Mouse (Mus musculus) kidney, adult 11 months (tissue): ENCODE measurements around the gene Tbc1d10a.

Source experiments
- DNase-seq: peaks from one replicate; pipeline ENCODE4 v3.0.0; 2022

The Tbc1d10a gene

GRCm38 (mm10) chr11:4217914-4218629 lies 31.5 kb downstream of the Tbc1d10a start, which contains the start of gene Castor1:
Gene Castor1, plus strand, starts transcription at chr11:4218225.
- peak; percentile 98 for DNase-seq

DNA sequence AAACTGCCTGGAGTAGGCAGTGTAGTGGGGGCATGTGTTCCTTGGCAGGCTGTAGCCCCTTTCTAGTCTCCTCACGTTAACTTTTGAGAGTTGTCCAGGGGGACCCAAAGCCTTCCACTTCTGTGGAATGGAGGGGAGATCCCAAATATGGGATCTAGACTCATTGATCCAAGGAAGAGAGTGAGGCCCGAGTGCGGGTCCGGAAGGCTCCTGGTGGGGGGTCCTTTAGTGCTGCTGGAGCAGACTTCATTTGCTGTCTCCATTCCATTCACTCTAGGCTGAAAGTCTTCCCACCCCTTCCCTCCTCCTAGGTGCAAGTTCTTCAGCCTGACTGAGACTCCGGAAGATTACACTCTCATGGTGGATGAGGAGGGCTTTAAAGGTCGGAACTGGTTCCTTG lies 32.0 kb downstream of the Tbc1d10a start:
- DNase-seq = no peak

DNA sequence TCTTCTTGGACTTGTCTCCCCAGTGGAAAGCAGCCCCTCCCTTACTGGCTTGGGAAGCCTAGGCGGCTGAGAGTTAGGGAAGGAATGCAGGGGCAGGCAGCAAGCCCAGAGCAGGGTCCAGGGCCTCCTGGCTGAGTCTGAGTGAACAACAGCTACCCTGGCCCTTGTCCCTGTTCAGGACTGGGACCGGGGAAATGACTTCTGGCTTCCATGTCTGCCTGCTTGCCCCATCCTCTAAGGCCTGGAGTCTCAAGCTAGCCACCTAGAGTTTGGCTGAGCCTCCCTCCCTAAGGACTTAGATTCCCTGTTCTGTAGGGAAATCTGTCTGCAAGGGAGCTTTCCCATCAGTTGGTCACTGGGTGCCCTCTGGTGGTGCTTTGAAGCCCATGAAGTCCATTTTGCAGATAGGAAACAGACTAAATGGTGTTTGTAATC lies 32.7 kb downstream of the Tbc1d10a start:
- peak; percentile 86 for DNase-seq

DNA sequence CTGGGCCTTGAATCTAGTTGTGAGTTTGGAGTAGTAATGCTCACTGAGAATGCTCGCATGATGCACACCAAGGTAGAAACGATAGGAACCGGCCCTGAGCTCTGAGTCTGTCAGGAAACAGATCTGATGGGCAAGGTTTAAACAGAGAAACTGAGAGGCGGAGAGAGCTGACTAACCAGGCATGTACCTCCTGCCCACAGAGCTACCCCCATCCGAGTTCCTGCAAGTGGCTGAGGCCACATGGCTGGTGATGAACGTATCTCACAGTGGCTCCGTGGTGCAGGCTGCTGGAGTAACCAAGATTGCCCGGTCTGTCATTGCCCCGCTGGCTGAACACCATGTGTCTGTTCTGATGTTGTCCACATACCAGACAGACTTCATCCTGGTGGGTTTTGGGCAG lies 33.3 kb downstream of the Tbc1d10a start:
- DNase-seq = no peak

- DNase-seq = peak; percentile 68
Measured at GRCm38 (mm10) chr11:4220443-4221400, 34.1 kb downstream of the Tbc1d10a start.

- DNase-seq = no peak
Measured at GRCm38 (mm10) chr11:4222046-4222950, 35.7 kb downstream of the Tbc1d10a start.

GRCm38 (mm10) chr11:4223393-4224188 lies 37.0 kb downstream of the Tbc1d10a start:
- DNase-seq = no peak

DNA sequence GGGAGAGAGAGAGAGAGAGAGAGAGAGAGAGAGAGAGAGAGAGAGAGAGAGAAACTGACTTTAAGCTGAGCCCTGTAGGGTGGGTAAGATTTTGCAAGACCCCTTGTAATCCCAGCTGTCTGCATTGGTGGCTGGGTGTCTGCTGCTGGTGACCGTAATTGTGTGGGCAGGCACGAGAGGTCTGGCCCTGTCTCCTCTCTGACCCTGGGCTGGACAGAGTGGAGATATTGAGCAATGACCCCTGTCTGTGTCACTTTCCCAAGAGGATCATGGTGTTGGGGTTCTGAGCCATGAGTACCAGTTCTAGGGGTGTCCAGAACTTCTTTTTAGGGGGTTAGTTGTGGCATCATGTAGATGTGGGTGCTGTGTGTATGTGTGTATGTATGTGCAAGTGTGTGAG lies 37.6 kb downstream of the Tbc1d10a start:
- DNase-seq = no peak

GRCm38 (mm10) chr11:4226569-4227325 lies 40.2 kb downstream of the Tbc1d10a start:
- no peak for DNase-seq

DNA sequence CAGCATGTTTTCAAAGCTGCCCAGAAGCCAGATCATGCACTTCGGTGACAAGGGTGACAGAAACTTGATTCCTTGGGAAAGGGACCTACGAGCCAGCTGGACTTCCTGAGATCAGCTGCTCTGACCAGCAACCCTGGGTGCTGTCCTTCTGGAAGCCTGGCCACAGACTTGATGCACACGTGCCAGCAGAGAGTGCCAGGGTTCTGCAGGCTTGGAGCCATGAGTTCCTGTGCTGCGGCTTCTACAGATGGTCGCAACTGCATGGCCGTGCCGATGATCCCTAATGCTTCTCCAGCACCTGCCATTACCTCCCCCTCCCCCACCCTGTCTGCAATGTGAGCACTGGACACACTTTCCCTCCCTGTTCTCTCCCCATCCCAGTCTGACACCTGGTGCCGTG lies 41.9 kb downstream of the Tbc1d10a start:
- DNase-seq = no peak

DNA sequence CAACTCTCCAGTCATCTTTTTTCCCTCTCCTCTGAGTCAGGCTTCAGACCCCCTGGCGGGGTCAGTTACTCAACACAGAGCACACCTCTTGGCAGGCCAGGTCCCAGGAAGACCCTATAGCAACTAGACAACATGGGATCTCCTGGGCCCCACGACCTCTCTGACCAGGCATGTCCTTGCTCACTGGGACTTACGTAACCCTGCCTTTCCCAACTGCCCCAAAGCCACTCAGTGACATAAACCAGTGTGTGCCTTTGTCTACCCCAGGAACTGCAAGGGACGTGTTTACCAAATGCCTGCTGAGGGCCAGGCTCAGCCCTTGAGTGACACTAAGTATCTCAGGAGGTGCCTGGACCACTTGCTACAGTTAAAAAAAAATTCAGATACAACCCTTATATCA lies 43.3 kb downstream of the Tbc1d10a start:
- DNase-seq = no peak

DNA sequence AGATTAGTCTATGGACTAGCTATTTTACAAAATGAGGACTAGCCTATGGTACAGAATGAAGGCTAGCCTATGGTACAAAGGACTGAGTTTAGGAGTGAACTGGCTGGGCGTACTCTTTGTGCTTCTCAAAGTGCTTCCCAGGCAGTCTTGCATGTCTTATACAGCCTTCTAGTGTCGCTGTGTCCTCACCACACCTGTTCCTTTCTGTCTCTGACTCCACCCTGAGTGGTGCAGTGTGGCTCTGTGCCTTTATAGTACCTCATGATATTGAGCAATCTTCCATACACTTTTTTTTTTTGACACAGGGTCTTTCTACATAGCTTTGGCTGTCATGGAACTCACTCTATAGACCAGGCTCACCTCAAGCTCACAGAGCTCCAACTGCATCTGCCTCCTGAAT lies 44.8 kb downstream of the Tbc1d10a start:
- DNase-seq = no peak

DNA sequence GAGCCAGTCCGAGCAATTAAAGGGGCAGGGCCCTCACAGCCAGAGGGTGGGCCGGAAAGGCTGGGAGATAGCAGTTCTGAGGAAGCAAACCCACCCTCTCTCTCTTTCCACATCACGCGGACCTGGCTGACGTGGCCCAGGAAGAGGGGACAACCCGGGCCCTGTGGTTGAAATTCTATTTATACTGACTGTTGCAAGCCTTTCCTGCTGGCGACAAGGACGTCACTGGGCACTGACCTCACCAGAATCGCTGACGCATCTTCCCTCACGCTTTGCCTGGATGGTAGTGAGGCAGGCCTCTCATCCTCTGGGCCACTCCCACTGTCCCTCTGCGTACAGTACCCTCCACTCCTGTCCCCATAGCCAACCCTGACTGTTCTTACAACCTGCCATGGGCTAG lies 46.1 kb downstream of the Tbc1d10a start:
- no peak for DNase-seq

DNA sequence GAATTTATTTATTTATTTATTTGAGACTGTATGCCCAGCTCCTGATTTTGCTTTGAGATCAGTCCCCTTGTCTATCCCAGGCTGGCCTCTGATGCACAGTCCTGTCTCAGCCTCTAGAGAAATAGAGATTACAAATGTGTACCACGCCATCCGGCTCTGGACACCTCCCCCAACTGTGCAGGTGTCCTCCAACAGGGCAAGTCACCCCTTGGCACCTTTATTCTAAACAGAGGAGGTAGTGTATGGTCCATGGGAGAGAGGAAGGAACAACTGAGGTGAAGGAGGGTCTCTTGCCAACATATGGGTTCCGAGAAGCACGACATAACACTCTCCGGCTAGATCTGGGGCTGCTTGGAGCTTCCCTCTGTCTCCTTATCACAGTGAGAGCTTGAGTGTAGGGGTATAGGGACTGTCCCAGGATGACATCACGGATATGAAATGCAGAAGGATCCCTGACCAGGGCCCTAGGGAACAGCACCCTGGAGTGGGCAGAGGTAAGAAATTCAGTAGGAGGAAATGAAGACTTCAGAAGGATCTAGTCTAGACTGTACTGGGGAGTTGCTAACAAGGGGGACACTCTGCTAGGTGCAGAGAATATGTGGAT lies 48.6 kb downstream of the Tbc1d10a start:
- no peak for DNase-seq

DNA sequence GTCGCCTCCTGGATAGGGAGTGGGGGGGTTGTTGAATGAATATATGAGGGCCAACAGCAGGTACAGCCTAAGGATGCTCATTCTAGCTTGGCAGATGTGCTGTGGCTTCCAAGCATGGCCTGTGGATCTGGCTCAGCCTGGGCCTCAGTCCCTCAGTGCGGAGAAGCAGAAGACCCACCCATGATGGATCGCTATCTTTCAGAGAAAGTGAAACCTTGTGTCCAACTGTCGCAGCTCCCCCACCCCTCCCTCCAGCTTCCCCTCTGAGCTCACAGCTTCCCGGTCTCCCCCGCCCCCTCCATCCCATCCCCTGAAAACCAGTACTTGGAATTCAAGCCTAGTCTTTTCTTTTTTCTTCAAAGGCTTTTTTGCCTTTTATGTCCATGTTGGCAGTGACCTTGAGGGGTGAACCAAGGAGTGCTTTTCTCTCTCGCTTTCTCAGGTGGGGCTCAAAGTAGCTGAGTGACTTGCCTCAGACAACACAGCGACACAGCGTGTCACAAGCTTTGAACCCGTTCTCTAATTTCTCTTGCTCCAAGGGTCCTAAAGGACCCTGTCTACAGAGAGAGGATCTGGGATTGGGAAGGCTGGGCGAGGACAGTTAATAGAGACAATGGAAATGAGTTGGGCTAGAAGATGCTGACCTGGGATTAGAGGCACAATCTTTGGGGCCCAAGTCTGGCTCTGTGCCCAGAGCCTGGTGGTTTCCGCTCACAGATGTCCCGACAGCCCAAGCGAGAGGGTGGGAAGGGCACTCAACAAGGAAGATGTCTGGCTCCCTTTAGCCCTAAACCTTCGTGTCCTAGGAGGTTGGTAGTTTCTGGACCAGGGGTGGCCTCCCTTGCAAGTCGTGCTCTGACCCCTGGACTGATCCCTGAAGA lies 49.3 kb downstream of the Tbc1d10a start, which contains the start of gene Osm:
Gene Osm, plus strand, starts transcription at position 756 of the 881 bp plus-strand sequence.
- no peak for DNase-seq

GRCm38 (mm10) chr11:4236546-4237067 lies 50.0 kb downstream of the Tbc1d10a start:
- DNase-seq = no peak

DNA sequence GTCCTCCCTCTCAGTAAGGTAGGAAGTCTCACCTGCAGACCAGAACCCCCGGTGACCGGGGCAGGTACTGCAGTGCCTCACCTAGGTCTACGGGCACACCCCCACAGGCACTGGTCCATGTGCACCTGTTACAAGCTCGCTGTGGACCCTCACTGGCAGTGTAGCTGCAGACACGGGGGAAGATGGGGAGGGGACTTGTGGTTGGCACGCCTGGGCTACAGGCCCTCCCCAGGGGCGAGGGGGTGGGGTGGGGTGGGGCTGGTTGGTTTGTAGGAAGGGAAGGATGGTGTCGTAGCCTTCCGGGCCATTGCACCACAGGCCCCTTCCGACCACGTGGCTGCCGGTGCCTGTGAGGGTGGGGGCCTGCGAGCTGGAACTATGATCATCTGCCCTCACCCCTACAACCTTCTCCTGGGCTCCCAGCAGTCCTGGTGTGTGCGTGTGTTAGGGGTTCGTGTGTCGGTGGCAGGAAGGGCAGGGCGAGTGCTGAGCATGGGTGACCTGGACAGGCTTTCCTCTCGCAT lies 50.9 kb downstream of the Tbc1d10a start:
- no peak for DNase-seq

GRCm38 (mm10) chr11:4238167-4238566 lies 51.6 kb downstream of the Tbc1d10a start:
- DNase-seq = no peak

- DNase-seq = no peak
Measured at GRCm38 (mm10) chr11:4239691-4240090, 53.1 kb downstream of the Tbc1d10a start.
